Mouse (Mus musculus) thymus, adult 2 months (tissue): ENCODE results near the gene Gas7.

ENCODE experiments used
- CTCF ChIP-seq: fragments of 200-500 bp; IDR thresholded peaks from 2 replicates; pipeline ENCODE4 v1.5.1; 2012; ENCODE audit warnings: mild to moderate bottlenecking, control low read depth, low read length, moderate library complexity, borderline replicate concordance; ENCODE audit not compliant: control insufficient read depth, poor library complexity, insufficient read depth; ENCODE audit errors: extremely low read depth
- POLR2A ChIP-seq: fragments of 200-500 bp; IDR thresholded peaks from 2 replicates; pipeline ENCODE4 v1.6.1; 2012; ENCODE audit warnings: mild to moderate bottlenecking, low read length, control low read depth, moderate library complexity; ENCODE audit not compliant: control insufficient read depth, poor library complexity, insufficient read depth; ENCODE audit errors: extremely low read depth

GRCm38 (mm10) chr11:67652194-67652892, 197.1 kb downstream of the Gas7 start:
- no peak for TF ChIP-seq POLR2A
- no peak for TF ChIP-seq CTCF
